Mouse (Mus musculus): ENCODE measurements around the gene Ndufc2.
"Not testable (repeated sequence)": the region's sequence is repeated elsewhere in the genome, so short reads cannot be mapped to it uniquely, and the experiment has no call there.

The Ndufc2 gene

GRCm38 (mm10) chr7:97424621-97425245, 24.9 kb downstream of the Ndufc2 start:
- DNase-seq (ENCODE audit: low read depth, low spot score): no peak

DNA sequence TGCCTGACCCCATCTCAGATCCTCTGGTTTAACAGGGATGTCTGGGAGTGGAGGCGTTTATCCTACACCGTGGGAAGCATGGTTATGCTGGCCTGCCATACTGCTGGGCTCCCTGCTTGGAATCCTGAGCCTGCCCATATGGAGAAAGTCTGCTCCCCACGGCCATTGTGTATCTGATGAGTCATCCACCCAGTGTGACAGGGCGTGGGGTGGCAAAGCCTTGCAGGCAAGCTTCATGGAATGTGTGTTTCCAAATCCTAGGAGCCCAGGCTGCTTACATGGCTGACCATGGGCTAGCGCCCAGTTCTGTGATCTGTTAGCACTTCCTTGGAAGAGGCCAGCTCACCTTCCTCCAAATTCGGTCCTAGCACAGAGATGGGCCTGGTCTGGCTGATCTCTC, 26.8 kb downstream of the Ndufc2 start:
- no peak for DNase-seq (ENCODE audit: low read depth, low spot score)

DNA sequence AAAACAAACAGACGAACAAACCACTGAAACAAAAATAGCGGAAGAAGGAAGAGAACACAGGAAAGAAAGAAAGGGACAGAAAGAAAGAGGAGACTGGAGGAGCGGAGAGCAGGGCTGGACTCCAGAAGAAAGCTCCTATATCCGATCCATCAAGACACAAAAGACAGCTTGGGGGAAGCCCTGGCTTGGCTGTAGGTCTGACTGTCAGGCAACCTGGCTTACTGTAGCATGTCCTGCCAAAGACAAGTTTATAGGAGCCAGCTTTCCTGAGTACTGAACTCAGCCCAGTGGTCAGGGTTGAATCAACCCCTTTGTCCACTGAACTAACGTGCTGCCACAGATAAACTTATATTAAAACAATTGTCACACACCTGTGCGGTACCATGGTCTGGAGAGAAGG, 27.5 kb downstream of the Ndufc2 start:
- DNase-seq (ENCODE audit: low read depth, low spot score): no peak

GRCm38 (mm10) chr7:97427778-97428420, 28.1 kb downstream of the Ndufc2 start:
- DNase-seq (ENCODE audit: low read depth, low spot score): no peak

- DNase-seq (ENCODE audit: low read depth, low spot score): peak; percentile 81
Observed at GRCm38 (mm10) chr7:97429705-97430104, 29.9 kb downstream of the Ndufc2 start.

GRCm38 (mm10) chr7:97433517-97433916, 33.7 kb downstream of the Ndufc2 start:
- DNase-seq (ENCODE audit: low read depth, low spot score): not testable (repeated sequence)

DNA sequence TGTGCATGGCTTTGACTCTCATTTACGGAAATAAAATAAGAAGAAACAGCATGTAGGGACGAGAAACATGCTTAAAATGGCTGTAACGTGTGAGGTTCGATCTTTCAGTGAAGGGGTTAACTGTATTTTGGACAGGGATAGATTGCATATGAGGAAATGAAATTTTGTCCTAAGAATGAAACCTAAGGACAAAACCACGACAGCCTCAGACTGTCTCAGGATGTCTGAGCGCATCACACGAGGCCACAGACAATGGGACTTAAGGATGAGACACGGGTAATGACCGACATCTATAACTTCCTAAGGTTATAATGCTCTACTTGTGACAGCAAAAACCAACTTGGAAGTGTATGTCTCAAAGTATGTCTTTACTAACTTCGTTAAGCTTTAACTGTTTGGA, 34.7 kb downstream of the Ndufc2 start:
- DNase-seq (ENCODE audit: low read depth, low spot score): no peak

DNA sequence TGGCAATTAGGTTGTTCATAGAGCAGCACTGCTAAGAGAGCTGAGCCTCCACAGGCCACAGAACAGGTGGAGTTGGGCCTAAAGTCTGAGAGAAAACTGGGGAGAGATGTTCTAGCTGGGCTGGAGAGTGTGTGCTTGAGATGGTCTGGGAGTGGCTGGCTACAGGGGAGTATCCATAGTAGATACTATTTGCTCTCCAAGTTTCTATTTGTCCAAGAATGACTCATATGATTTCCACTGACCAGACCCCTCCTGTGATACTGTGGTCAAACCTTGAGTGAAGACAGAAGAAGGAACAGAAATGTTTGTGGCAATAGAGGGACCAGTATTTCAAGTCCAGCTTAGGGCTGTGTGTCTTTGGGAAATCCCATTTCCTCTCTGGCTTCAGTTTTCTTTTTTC, 39.2 kb downstream of the Ndufc2 start:
- DNase-seq (ENCODE audit: low read depth, low spot score): no peak

DNA sequence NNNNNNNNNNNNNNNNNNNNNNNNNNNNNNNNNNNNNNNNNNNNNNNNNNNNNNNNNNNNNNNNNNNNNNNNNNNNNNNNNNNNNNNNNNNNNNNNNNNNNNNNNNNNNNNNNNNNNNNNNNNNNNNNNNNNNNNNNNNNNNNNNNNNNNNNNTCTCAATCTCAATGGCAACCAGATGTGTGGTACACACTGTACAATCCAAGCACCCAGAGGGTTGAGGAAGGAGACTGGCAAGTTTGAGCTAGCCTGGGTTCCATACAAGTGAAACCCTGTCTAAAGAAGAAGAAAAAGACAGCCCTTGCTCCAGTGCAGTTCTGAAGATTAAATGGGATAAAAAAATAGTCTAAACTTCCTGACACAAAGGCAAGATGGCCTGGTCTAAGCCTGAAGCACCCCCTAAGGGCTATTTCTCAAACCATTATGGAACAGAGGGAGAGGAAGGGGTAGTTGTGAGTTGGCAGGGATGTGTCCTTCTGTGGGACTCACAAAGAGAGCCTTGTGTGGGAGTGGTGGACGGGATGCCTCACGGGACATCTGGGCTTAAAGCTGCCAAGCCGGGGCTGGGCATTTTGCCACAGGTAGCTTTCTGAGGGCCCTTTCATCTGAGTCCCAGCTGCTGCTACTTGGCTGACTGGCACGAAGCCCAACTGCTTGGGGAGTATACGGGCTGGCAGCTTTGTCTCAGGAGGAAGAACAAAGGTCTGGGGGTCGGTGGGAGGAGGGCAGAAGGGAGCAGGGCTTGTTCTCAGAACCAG, 46.5 kb downstream of the Ndufc2 start:
- no peak for DNase-seq (ENCODE audit: low read depth, low spot score)

DNA sequence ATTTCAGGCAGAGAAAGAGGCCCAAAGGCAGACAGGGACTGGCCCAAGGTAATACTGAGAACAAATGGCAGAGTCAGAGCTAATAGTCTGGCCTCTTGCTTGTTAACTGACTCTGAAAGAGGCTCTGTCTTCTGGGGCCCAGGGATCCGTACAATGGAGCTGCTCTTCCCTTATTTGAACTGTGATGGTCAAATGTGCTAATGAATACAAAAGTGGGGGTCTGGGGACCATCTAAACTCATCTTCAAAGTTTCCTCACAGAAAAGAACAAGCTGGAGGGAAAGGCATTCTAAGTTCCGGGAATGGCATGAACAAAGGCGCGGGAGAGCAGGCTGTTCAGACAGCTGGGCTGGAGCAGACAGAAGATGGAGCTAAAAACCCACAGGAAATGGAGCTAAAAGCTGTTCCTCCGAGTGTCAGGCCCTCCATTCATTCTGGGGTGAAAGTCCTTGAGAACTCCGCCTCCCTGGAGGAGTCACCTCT, 47.3 kb downstream of the Ndufc2 start:
- DNase-seq (ENCODE audit: low read depth, low spot score): no peak

GRCm38 (mm10) chr7:97451023-97451422, 51.2 kb downstream of the Ndufc2 start, which contains the start of gene Kctd14:
TSS of gene Kctd14 (plus strand) at chr7:97451323.
- not testable (repeated sequence) for DNase-seq (ENCODE audit: low read depth, low spot score)

DNA sequence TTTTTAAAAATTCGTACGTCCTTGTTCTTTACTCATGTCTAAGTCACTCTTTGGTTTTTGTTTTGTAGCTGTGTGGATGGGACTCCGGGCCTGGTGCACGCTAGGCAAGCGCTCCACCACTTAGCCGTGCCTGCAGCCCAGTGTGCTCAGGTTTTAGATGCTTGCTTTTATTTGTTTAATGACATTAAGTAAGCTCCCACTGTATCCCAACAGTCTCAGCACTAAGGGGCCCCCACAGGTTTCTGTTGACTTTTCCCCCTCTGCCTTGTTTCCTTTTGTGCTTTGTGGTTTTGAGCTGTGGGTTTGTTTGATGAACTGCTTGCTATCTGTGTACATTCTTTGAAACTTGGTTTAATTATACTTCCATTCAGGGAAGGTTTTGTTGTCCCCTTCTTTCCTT, 52.4 kb downstream of the Ndufc2 start:
- DNase-seq (ENCODE audit: low read depth, low spot score): no peak

- DNase-seq (ENCODE audit: low read depth, low spot score): no peak
Observed at GRCm38 (mm10) chr7:97453141-97453921, 53.5 kb downstream of the Ndufc2 start.

DNA sequence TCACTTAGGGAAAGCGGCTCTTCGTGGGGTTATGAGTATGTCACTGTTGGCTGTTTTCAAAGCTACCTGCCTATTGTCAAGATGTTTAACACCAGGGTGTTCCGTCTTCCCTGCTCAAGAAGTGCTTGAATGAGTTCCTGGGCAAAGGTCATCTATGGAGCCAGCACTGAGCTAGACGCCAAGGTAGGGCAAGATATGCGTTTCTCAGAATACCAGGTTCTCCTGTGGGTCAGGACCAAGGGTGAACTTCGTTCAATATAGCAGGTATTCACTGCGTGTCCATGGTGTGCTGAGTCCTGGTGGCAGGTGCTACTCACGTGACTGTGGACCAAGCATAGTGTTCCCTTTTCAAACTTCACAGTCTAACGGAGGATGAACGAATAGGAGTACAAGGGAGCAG, 55.0 kb downstream of the Ndufc2 start:
- no peak for DNase-seq (ENCODE audit: low read depth, low spot score)

GRCm38 (mm10) chr7:97455577-97455976, 55.8 kb downstream of the Ndufc2 start:
- DNase-seq (ENCODE audit: low read depth, low spot score): no peak

Data from WW6 (cell line).